Mouse (Mus musculus): ENCODE results near the gene Asb6. TPM values are rescaled to one million over a fixed set of nuclear protein-coding genes. Genes with fewer than 3 reads are reported as not detected.
A peak's percentile ranks its signal among the peaks of the same experiment; 100 is the strongest.

Gene Asb6
- total RNA-seq (2022) = 1 to 10 TPM; 6.3 to 7.9 (median 7.2) TPM

GRCm38 (mm10) chr2:30830283-30830795 lies at the start of gene Asb6:
Gene Asb6, minus strand, starts transcription at chr2:30830333.
- DNase-seq (ENCODE audit: low spot score in 2 of 2) = no peak

- no peak for DNase-seq (ENCODE audit: low spot score in 2 of 2)
These were observed 49.3 kb upstream of the Asb6 start for GRCm38 (mm10) chr2:30879481-30879880.

GRCm38 (mm10) chr2:30875621-30876432 lies 45.7 kb upstream of the Asb6 start:
- DNase-seq (ENCODE audit: low spot score in 2 of 2) = peak; percentile 24 to 55

- DNase-seq (ENCODE audit: low spot score in 2 of 2) = no peak
These were observed 45.0 kb upstream of the Asb6 start for GRCm38 (mm10) chr2:30875096-30875495.

GRCm38 (mm10) chr2:30874445-30874844 lies 44.3 kb upstream of the Asb6 start:
- DNase-seq (ENCODE audit: low spot score in 2 of 2) = no peak

GRCm38 (mm10) chr2:30872669-30873068 lies 42.5 kb upstream of the Asb6 start:
- no peak for DNase-seq (ENCODE audit: low spot score in 2 of 2)

GRCm38 (mm10) chr2:30870863-30871262 lies 40.7 kb upstream of the Asb6 start:
- no peak for DNase-seq (ENCODE audit: low spot score in 2 of 2)

GRCm38 (mm10) chr2:30865426-30865825 lies 35.3 kb upstream of the Asb6 start:
- no peak for DNase-seq (ENCODE audit: low spot score in 2 of 2)

- DNase-seq (ENCODE audit: low spot score in 2 of 2) = peak in 1 of 2 experiments; percentile 44
These were observed 34.8 kb upstream of the Asb6 start for GRCm38 (mm10) chr2:30864968-30865381.

- no peak for DNase-seq (ENCODE audit: low spot score in 2 of 2)
These were observed 33.4 kb upstream of the Asb6 start for GRCm38 (mm10) chr2:30863574-30863973.

GRCm38 (mm10) chr2:30862081-30862480 lies 31.9 kb upstream of the Asb6 start:
- no peak for DNase-seq (ENCODE audit: low spot score in 2 of 2)

GRCm38 (mm10) chr2:30859782-30860181 lies 29.6 kb upstream of the Asb6 start:
- no peak for DNase-seq (ENCODE audit: low spot score in 2 of 2)

- no peak for DNase-seq (ENCODE audit: low spot score in 2 of 2)
These were observed 26.9 kb upstream of the Asb6 start for GRCm38 (mm10) chr2:30857076-30857475.

- no peak for DNase-seq (ENCODE audit: low spot score in 2 of 2)
These were observed 22.7 kb upstream of the Asb6 start for GRCm38 (mm10) chr2:30852771-30853313.

GRCm38 (mm10) chr2:30850581-30850980 lies 20.4 kb upstream of the Asb6 start:
- no peak for DNase-seq (ENCODE audit: low spot score in 2 of 2)

GRCm38 (mm10) chr2:30848184-30848583 lies 18.1 kb upstream of the Asb6 start:
- DNase-seq (ENCODE audit: low spot score in 2 of 2) = no peak

GRCm38 (mm10) chr2:30846723-30847122 lies 16.6 kb upstream of the Asb6 start:
- DNase-seq (ENCODE audit: low spot score in 2 of 2) = no peak

GRCm38 (mm10) chr2:30846236-30846635 lies 16.1 kb upstream of the Asb6 start:
- DNase-seq (ENCODE audit: low spot score in 2 of 2) = no peak

GRCm38 (mm10) chr2:30845152-30846070 lies 15.3 kb upstream of the Asb6 start:
- no peak for DNase-seq (ENCODE audit: low spot score in 2 of 2)

GRCm38 (mm10) chr2:30842615-30843014 lies 12.5 kb upstream of the Asb6 start:
- no peak for DNase-seq (ENCODE audit: low spot score in 2 of 2)

GRCm38 (mm10) chr2:30836238-30836990 lies 6.3 kb upstream of the Asb6 start:
- DNase-seq (ENCODE audit: low spot score in 2 of 2) = no peak

All from gastrocnemius, adult 8-10 months (tissue).